Mouse (Mus musculus): ENCODE measurements around the gene Gpr62. TPM values are rescaled to one million over a fixed set of nuclear protein-coding genes. Genes with fewer than 3 reads are reported as not detected.

Gpr62 gene
- total RNA-seq, 2 experiments from 2014 or later: not detected

- 0 out of 2 replicates have a peak, but pooled peaks have one; percentile 4 for ATAC-seq (replicated peaks; ENCODE audit: low FRiP score, poor library complexity, severe bottlenecking)
Observed at GRCm38 (mm10) chr9:106430015-106430264, 35.8 kb downstream of the Gpr62 start.

DNA sequence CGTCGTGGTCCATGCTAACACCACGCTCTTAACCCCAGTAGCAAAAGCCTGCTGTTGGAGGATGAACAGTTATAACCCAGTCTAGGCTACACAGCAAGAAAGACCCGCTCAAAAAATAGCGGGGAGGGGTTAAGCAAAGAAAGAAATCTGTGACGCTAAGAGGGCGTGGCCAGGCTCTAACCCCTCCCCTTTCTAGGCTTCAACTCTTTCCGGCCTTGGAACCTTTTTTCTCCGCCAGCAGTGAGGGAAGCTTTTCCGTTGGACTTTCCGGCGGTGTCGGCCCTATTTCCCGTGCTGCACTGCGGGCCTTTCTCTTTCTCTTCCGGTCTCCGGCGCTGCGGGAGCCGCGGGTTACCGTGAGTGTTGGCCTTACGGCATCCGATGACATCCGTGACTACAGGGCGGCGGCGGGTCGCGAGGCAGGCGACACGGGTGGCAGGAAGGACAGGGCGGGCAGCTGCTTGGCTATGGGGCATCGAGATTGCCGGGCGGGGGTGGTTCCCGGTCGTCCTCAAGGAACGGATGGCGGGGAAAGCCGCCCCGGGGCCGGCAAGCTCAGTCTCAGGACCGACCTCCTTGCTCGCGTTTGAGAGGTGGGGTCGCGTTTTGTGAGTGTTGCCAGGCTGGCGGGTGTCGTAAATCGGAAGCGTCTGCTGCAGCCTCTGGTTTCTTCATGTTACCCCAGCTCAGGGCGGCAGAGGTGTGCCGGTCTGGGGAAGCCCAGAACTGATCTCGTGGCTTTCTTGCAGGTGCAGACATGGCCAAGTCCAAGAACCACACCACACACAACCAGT, 36.3 kb downstream of the Gpr62 start, which contains the start of gene Rpl29:
Gene Rpl29, plus strand, starts transcription at position 234 of the 794 bp plus-strand sequence.
- ATAC-seq (replicated peaks; ENCODE audit: low FRiP score, poor library complexity, severe bottlenecking): peak; percentile 91

DNA sequence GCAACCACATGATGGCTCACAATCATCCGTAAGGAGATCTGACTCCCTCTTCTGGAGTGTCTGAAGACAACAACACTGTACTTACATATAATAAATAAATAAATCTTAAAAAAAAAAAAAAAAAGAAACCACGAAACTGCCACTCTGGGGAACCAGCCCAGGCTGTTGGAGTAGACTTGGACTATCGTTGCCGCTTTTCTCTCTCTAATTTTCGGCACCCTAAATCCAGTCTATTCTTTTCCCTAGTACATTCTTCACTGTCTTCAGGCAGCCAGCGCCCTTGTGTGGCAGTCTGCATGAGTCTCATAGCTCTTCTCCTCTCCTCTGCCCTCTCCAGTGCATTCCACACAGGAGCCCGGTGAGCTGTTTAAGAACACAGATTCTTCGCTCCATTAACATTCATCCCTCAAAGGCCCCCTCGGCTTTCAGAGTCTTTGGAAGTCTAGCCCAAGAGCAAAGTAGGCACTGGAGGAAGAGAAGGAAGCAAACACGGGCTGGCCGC, 37.0 kb downstream of the Gpr62 start:
- ATAC-seq (replicated peaks; ENCODE audit: low FRiP score, poor library complexity, severe bottlenecking): peak; percentile 54

DNA sequence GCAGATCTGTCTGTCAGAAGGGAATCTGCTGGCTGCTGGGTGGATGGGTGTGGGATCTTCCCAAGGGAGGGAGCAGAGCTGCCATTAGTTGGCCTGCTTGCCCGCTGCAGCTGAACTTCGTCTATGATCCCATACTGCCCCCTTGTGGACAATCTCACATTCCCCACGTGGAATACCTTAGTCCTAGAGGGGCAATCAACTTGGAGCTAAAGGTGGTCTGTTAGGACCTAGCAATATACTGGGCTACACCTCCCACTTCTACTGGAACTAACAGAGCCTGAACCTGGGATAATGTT, 43.9 kb downstream of the Gpr62 start:
- peak; percentile 88 for ATAC-seq (replicated peaks; ENCODE audit: low FRiP score, poor library complexity, severe bottlenecking)

DNA sequence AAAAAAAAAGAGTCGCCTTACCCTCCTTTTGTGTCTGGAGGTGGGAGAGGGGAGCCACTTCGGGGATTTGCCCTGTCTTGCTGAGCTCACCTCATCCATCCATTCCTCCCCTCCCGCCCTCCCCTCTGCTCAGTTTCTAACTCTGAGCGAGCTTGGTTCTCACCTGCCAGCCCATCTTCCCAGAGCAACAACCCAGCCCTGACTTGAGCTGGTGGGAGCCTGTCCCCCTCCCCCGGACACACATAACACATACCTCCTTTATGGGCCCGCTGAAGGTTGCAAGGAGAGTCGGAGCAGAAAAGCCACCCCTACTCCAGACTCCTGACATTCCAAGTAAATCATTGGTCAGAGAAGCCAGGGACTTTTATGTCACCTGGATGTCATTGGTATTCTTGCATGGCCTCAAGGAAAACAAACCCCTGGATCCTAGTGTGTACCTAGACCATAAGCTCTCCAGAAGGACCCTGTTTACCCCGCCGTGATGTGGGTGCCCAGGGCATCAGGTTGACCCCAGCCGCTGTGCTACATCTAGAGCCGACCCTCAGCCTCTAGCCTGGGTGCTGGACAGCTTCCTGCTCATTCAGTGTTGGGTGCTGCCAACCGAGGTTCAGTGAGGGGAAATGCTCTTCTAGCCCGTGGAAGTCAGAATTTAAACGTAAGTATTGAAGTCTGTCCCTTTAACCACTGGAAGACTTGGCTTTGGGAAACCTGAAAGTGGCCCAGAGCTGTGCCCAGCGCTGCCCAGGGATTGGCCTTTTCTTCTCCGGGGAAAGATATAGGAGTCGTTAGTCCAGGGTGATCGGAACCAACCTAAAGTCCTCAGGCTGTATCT, 44.5 kb downstream of the Gpr62 start:
- ATAC-seq (replicated peaks; ENCODE audit: low FRiP score, poor library complexity, severe bottlenecking): peak; percentile 51

DNA sequence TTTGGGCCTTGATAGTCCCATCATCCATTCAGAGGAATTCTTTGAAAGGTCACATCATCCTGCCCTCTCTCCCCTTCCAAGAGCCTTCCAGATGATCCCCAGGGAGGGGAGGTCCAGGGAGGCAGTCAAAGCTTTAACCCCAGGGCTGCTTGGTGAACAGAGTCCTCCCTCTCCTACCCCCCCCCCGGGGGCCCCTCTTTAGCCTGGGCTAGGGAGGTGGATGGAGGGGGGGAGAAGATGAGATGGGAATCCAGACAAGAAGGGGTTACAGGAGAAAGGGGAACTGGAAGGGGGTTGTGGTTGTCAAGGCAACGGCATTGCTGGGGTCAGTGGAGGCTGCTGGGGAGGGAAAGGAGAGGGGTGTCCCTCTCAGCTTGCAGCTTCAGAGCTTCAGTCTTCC, 45.1 kb downstream of the Gpr62 start:
- no peak for ATAC-seq (replicated peaks; ENCODE audit: low FRiP score, poor library complexity, severe bottlenecking)

DNA sequence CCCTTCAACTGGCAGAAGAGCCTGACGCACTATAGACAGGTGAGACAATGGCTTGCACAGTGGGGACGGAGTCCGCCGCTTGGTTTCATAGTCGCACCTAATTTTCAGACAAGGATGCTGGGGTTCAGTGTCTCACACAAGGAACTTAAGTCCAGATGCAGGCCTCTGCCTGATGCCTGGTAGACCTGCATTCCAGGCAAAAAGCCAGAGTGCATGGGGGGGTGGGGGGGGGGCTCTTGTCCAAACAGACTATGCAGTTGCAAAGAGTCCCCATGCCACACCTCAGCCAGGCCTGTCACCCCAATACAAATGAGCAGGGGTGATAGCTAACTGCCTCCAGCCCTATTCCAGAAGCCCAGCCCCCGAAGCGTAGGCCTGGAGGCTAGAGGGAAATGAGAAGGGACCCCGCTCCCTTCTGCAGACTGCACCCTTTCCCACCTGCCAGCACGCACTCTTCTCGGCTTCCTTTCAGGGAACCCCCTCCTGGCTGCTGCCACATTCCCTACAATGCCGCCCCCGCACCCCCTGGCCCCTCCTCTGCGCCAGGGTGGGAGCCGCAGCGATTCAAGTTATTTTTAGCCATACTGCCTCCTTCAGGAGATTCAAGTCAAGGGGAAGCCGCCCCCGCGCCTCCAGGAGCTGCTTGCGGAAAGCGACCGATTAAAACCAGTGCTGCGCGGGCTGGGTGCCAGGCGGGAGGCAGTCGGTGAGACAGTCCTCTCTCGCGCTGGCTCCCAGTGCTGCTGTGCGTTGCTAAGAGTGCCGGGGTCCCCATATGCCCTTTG, 47.7 kb downstream of the Gpr62 start:
- ATAC-seq (replicated peaks; ENCODE audit: low FRiP score, poor library complexity, severe bottlenecking): no peak

DNA sequence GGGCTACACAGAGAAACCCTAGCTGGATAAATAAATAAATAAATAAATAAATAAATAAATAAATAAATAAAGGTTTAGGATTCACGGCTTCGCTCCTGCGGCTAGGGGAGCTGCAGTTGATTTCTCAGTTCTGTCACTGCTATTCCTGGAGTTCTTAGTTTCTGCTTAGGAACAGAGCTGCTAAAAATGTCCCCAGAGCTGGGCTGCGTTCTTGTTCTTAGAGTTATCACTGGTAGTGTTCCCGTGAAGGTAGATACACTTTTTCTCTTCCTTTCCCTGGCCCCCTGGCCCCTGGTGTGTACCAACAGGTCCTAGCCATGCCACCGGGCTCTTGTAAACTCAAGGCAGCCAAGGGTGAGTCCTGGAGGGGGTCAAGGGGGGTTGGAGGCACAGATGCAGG, 48.9 kb downstream of the Gpr62 start:
- no peak for ATAC-seq (replicated peaks; ENCODE audit: low FRiP score, poor library complexity, severe bottlenecking)

Other genes starting within 250 kb of the Gpr62 start
- gene Tlr9, start 243.3 kb downstream of the Gpr62 start, total RNA-seq (2015; ENCODE audit: low replicate concordance): 5.0 and 6.1 TPM in 2 replicates
- gene Tlr9, start 243.3 kb downstream of the Gpr62 start, total RNA-seq (2017; ENCODE audit: low replicate concordance): 0.56 and 1.9 TPM in 2 replicates
- 72.5 and 82.2 TPM in 2 replicates for gene Alas1, start 217.3 kb downstream of the Gpr62 start, total RNA-seq (2015; ENCODE audit: low replicate concordance)
- gene Alas1, start 217.3 kb downstream of the Gpr62 start, total RNA-seq (2017; ENCODE audit: low replicate concordance): 51.7 and 126 TPM in 2 replicates
- 3.5 and 4.4 TPM in 2 replicates for gene Poc1a, start 184.9 kb downstream of the Gpr62 start, total RNA-seq (2015; ENCODE audit: low replicate concordance)
- gene Poc1a, start 184.9 kb downstream of the Gpr62 start, total RNA-seq (2017; ENCODE audit: low replicate concordance): 5.0 and 10.6 TPM in 2 replicates
- 17.5 and 19.9 TPM in 2 replicates for gene Dusp7, start 97.3 kb downstream of the Gpr62 start, total RNA-seq (2015; ENCODE audit: low replicate concordance)
- 3.3 and 4.3 TPM in 2 replicates for gene Dusp7, start 97.3 kb downstream of the Gpr62 start, total RNA-seq (2017; ENCODE audit: low replicate concordance)
- gene Rpl29, start 36.5 kb downstream of the Gpr62 start, total RNA-seq (2015; ENCODE audit: low replicate concordance): 553 and 845 TPM in 2 replicates
- 192 and 282 TPM in 2 replicates for gene Rpl29, start 36.5 kb downstream of the Gpr62 start, total RNA-seq (2017; ENCODE audit: low replicate concordance)
- gene Acy1, start 27.6 kb downstream of the Gpr62 start, total RNA-seq (2015; ENCODE audit: low replicate concordance): 0.77 and 4.2 TPM in 2 replicates
- gene Acy1, start 27.6 kb downstream of the Gpr62 start, total RNA-seq (2017; ENCODE audit: low replicate concordance): 4.5 and 7.4 TPM in 2 replicates
- gene Abhd14b, start 18.5 kb downstream of the Gpr62 start, total RNA-seq (2015; ENCODE audit: low replicate concordance): 2.5 TPM in 1 of 2 replicates, not detected in the other
- gene Abhd14b, start 18.5 kb downstream of the Gpr62 start, total RNA-seq (2017; ENCODE audit: low replicate concordance): 0.26 TPM in 1 of 2 replicates, not detected in the other
- 0.77 and 7.3 TPM in 2 replicates for gene Abhd14a, start 18.3 kb downstream of the Gpr62 start, total RNA-seq (2015; ENCODE audit: low replicate concordance)
- 0.84 and 3.2 TPM in 2 replicates for gene Abhd14a, start 18.3 kb downstream of the Gpr62 start, total RNA-seq (2017; ENCODE audit: low replicate concordance)
- not detected in 2 replicates for gene Pcbp4, start 12.6 kb downstream of the Gpr62 start, total RNA-seq (2015; ENCODE audit: low replicate concordance)
- not detected in 2 replicates for gene Pcbp4, start 12.6 kb downstream of the Gpr62 start, total RNA-seq (2017; ENCODE audit: low replicate concordance)
- gene Rrp9, start 10.0 kb upstream of the Gpr62 start, total RNA-seq (2015; ENCODE audit: low replicate concordance): 3.5 and 4.6 TPM in 2 replicates
- gene Rrp9, start 10.0 kb upstream of the Gpr62 start, total RNA-seq (2017; ENCODE audit: low replicate concordance): 5.7 and 6.4 TPM in 2 replicates
- gene Parp3, start 11.0 kb upstream of the Gpr62 start, total RNA-seq (2015; ENCODE audit: low replicate concordance): 1.7 and 7.3 TPM in 2 replicates
- 1.4 and 7.4 TPM in 2 replicates for gene Parp3, start 11.0 kb upstream of the Gpr62 start, total RNA-seq (2017; ENCODE audit: low replicate concordance)
- not detected in 2 replicates for gene Iqcf1, start 34.0 kb upstream of the Gpr62 start, total RNA-seq (2015; ENCODE audit: low replicate concordance)
- gene Iqcf1, start 34.0 kb upstream of the Gpr62 start, total RNA-seq (2017; ENCODE audit: low replicate concordance): not detected in 2 replicates
- not detected in 2 replicates for gene Iqcf5, start 48.6 kb upstream of the Gpr62 start, total RNA-seq (2015; ENCODE audit: low replicate concordance)
- not detected in 2 replicates for gene Iqcf5, start 48.6 kb upstream of the Gpr62 start, total RNA-seq (2017; ENCODE audit: low replicate concordance)
- gene Iqcf3, start 95.7 kb upstream of the Gpr62 start, total RNA-seq (2015; ENCODE audit: low replicate concordance): not detected in 2 replicates
- not detected in 2 replicates for gene Iqcf3, start 95.7 kb upstream of the Gpr62 start, total RNA-seq (2017; ENCODE audit: low replicate concordance)
- not detected in 2 replicates for gene Iqcf4, start 105.1 kb upstream of the Gpr62 start, total RNA-seq (2015; ENCODE audit: low replicate concordance)
- gene Iqcf4, start 105.1 kb upstream of the Gpr62 start, total RNA-seq (2017; ENCODE audit: low replicate concordance): not detected in 2 replicates
- gene Iqcf6, start 160.6 kb upstream of the Gpr62 start, total RNA-seq (2015; ENCODE audit: low replicate concordance): not detected in 2 replicates
- gene Iqcf6, start 160.6 kb upstream of the Gpr62 start, total RNA-seq (2017; ENCODE audit: low replicate concordance): not detected in 2 replicates
- not detected in 2 replicates for gene Grm2, start 190.1 kb upstream of the Gpr62 start, total RNA-seq (2015; ENCODE audit: low replicate concordance)
- not detected in 2 replicates for gene Grm2, start 190.1 kb upstream of the Gpr62 start, total RNA-seq (2017; ENCODE audit: low replicate concordance)
- 1.9 and 9.0 TPM in 2 replicates for gene Tex264, start 220.0 kb upstream of the Gpr62 start, total RNA-seq (2015; ENCODE audit: low replicate concordance)
- gene Tex264, start 220.0 kb upstream of the Gpr62 start, total RNA-seq (2017; ENCODE audit: low replicate concordance): 8.8 and 10.9 TPM in 2 replicates